Mouse (Mus musculus): ENCODE results near the gene Foxred2.

Foxred2 gene

GRCm38 (mm10) chr15:77916851-77917544, 39.5 kb downstream of the Foxred2 start:
- DNase-seq (ENCODE audit: low read depth, low spot score), result peak; percentile 69

- no peak for DNase-seq (ENCODE audit: low read depth, low spot score)
Observed at GRCm38 (mm10) chr15:77915287-77915686, 41.2 kb downstream of the Foxred2 start.

DNA sequence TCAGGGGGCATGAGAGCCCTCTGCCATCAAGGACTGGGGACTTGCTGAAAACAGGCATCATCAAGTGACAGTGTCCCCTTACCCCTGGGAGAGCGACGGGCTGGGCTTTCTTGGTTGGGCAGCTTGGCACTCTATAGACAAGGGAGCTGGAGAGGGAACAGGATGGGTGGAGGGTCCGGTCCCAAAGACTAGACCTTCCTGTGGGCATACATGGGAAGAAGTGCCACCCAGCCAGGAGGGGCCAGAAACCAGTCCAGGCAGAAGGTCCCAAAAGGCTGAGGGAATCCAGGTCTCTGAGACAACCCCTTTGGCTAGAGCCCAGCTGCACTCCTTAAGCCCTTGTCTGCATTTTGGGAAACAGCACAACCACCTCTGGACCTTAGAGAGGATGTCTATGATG, 42.0 kb downstream of the Foxred2 start:
- no peak for DNase-seq (ENCODE audit: low read depth, low spot score)

GRCm38 (mm10) chr15:77913054-77913453, 43.5 kb downstream of the Foxred2 start:
- DNase-seq (ENCODE audit: low read depth, low spot score), result no peak

GRCm38 (mm10) chr15:77912585-77912984, 43.9 kb downstream of the Foxred2 start:
- DNase-seq (ENCODE audit: low read depth, low spot score), result no peak

GRCm38 (mm10) chr15:77912048-77912447, 44.5 kb downstream of the Foxred2 start:
- no peak for DNase-seq (ENCODE audit: low read depth, low spot score)

- DNase-seq (ENCODE audit: low read depth, low spot score), result no peak
Observed at GRCm38 (mm10) chr15:77911065-77911464, 45.5 kb downstream of the Foxred2 start.

GRCm38 (mm10) chr15:77907646-77908518, 48.6 kb downstream of the Foxred2 start:
- DNase-seq (ENCODE audit: low read depth, low spot score), result no peak

DNA sequence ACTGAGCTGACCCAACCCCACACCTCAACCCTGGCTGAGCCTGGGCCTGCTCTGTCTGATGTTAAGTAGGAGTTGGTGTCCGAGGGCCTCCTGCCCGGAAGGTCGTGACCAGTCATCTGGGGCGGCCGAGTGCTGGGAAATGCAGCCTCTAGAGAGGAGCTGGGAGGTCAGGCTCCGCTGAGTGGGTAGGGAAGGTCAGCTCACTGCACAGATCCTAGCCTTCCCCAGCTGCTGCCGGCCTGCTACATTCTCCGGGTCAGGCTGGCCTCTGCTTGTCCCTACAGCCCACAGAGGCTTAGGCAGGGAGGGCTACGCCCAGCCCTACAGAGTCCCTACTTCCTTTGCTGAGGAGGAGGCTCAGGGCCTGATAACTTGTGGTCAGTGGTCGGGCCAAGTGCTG, 50.0 kb downstream of the Foxred2 start:
- DNase-seq (ENCODE audit: low read depth, low spot score), result no peak

GRCm38 (mm10) chr15:77906081-77906480, 50.4 kb downstream of the Foxred2 start:
- DNase-seq (ENCODE audit: low read depth, low spot score), result no peak

GRCm38 (mm10) chr15:77905275-77905970, 51.1 kb downstream of the Foxred2 start:
- DNase-seq (ENCODE audit: low read depth, low spot score), result no peak

- DNase-seq (ENCODE audit: low read depth, low spot score), result no peak
Observed at GRCm38 (mm10) chr15:77904363-77904892, 52.1 kb downstream of the Foxred2 start.

DNA sequence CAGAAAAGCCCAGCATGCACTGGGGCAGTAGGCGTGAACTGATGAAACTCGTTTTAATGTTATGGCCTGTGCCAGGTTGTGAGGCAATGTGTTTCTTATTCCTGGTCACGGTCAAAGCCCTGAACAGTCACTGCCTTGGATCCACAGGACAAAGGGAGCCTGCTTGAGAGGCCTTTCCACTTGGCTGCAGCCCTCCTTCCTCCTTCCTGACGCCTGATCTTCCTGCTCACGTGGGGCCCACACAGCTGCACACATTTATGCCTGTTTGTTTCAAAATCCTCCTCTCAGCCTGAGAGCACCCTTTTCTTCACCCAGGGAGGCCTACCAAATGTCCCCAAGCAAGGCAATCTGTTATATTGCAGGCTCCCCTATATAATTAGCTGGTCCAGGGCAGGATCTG, 53.3 kb downstream of the Foxred2 start:
- DNase-seq (ENCODE audit: low read depth, low spot score), result no peak

DNA sequence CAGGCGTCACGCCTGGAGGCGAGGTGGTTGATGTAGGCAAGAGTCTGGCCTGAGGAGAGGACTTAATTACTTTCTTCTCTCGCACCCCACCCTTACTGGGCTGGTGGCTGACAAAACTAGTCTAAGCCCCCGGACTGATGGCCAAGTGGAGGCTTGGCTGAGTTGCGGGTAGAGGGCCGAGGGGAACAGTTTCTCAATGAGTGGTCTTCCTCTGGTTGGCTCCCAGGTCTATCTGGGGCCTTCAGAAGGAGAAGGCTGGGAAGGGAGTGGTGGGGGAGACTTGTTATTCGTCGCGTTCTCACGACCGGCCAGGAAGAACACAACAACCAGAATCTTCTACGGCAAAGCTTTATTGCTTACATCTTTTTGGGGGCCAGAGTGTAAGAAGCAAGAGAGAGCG, 61.6 kb downstream of the Foxred2 start:
- DNase-seq (ENCODE audit: low read depth, low spot score), result no peak

GRCm38 (mm10) chr15:77893292-77893691, 63.2 kb downstream of the Foxred2 start:
- no peak for DNase-seq (ENCODE audit: low read depth, low spot score)

- DNase-seq (ENCODE audit: low read depth, low spot score), result no peak
Observed at GRCm38 (mm10) chr15:77892420-77892819, 64.1 kb downstream of the Foxred2 start.

DNA sequence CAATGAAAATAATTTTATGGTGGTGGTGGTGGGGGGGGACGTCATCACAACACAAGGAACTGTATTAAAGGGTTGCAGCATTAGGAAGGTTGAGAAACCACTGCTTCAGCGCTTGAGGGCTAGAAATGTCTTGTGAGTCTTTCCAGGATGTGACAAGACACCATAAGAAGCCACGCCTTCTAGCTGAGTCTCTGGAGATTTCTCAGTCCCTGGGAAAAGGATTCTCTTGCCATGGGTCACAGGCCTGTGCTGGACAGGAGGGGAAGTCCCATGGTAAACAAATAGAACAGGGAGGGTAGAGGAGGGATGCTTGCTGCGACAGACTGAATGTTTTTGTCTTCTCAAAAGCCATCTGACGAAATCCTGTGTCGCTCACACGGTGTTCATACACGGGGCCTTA, 64.8 kb downstream of the Foxred2 start:
- DNase-seq (ENCODE audit: low read depth, low spot score), result no peak

All from A20 (cell line).